Mouse (Mus musculus) liver, embryonic 15.5 days (tissue): Measurements from ENCODE around the gene Cdc27. TPM values are rescaled to one million over a fixed set of nuclear protein-coding genes. Genes with fewer than 3 reads are reported as not detected.

Source experiments
- ATAC-seq: fragments of 200-750 bp; cut with Nextera tagmentation; 2 replicates; pipeline ENCODE4 v1.8.0; 2017; ENCODE audit warnings: moderate number of reproducible peaks, mild to moderate bottlenecking, moderate library complexity; ENCODE audit not compliant: insufficient read depth
- H3K27ac ChIP-seq: fragments of 300-500 bp; sonication (generic); replicated peaks from 2 replicates; pipeline ENCODE4 v1.5.1; 2015; ENCODE audit warnings: mild to moderate bottlenecking, inconsistent platforms
- H3K27me3 ChIP-seq: fragments of 300-500 bp; sonication (generic); 2 replicates; pipeline ENCODE4 v1.6.1; 2015; ENCODE audit warnings: mild to moderate bottlenecking, inconsistent platforms
- H3K36me3 ChIP-seq: fragments of 300-500 bp; sonication (generic); replicated peaks from 2 replicates; pipeline ENCODE4 v1.6.1; 2015; ENCODE audit warnings: moderate library complexity, mild to moderate bottlenecking, inconsistent platforms
- H3K4me1 ChIP-seq: fragments of 300-500 bp; sonication (generic); replicated peaks from 2 replicates; pipeline ENCODE4 v1.6.1; 2015; ENCODE audit warnings: inconsistent platforms
- H3K4me2 ChIP-seq: fragments of 300-500 bp; sonication (generic); 2 replicates; pipeline ENCODE4 v1.6.1; 2015; ENCODE audit warnings: moderate library complexity, mild to moderate bottlenecking, inconsistent platforms
- H3K4me3 ChIP-seq: fragments of 300-500 bp; sonication (generic); replicated peaks from 2 replicates; pipeline ENCODE4 v1.5.1; 2015; ENCODE audit warnings: mild to moderate bottlenecking, inconsistent platforms
- H3K9ac ChIP-seq: fragments of 300-500 bp; sonication (generic); 2 replicates; pipeline ENCODE4 v1.6.1; 2015; ENCODE audit warnings: moderate library complexity, mild to moderate bottlenecking, inconsistent platforms
- H3K9me3 ChIP-seq: fragments of 300-500 bp; sonication (generic); replicated peaks from 2 replicates; pipeline ENCODE4 v1.6.1; 2016; ENCODE audit warnings: inconsistent platforms
- WGBS: fragments of 180-500 bp; shearing (Covaris S2); methylation state at CpG from one replicate; pipeline ENCODE4 v1.1.7; 2015; ENCODE audit warnings: mixed read lengths; ENCODE audit not compliant: insufficient replicate concordance; 5-methylcytosine and 5-hydroxymethylcytosine counted together
- polyA plus RNA-seq: library from polyadenylated mRNA; unstranded; fragments of >200 nt; fragmentation: Nextera tagmentation; extraction: Ambion mirVana; gene quantifications from 2 replicates; pipeline ENCODE4 v1.2.1, GENCODE M21; 2015

Gene Cdc27
- polyA plus RNA-seq, 1 experiment from 2014 or later: 19.4 TPM

GRCm38 (mm10) chr11:104568326-104568725 lies 17.9 kb upstream of the Cdc27 start:
- Histone ChIP-seq H3K27ac (no peak overlapping the region), H3K4me1 (peaks cover 10% of the 10 kb centered on the region), H3K36me3 (no peaks in the 10 kb centered on the region), H3K4me2 (no peak overlapping the region), H3K9ac (no peak overlapping the region), H3K9me3 (no peaks in the 10 kb centered on the region), H3K27me3 (peaks cover 25% of the 10 kb centered on the region), H3K4me3 (no peak overlapping the region)
- no peak for ATAC-seq
- 94% methylated on average over 4 of the region's 4 CpGs for WGBS

- Histone ChIP-seq H3K27ac (no peak overlapping the region), H3K9ac (no peak overlapping the region), H3K27me3 (peaks cover 20% of the 10 kb centered on the region), H3K9me3 (no peaks in the 10 kb centered on the region), H3K4me2 (no peak overlapping the region), H3K36me3 (no peaks in the 10 kb centered on the region), H3K4me3 (no peak overlapping the region), H3K4me1 (peaks cover 10% of the 10 kb centered on the region)
- 74% methylated on average over 9 of the region's 9 CpGs for WGBS
- no peak for ATAC-seq
These were observed 17.3 kb upstream of the Cdc27 start for GRCm38 (mm10) chr11:104567736-104568135.

GRCm38 (mm10) chr11:104566796-104567195 lies 16.4 kb upstream of the Cdc27 start:
- Histone ChIP-seq H3K27me3 (peaks cover 11% of the 10 kb centered on the region), H3K36me3 (no peaks in the 10 kb centered on the region), H3K4me2 (no peak overlapping the region), H3K4me1 (peaks cover 10% of the 10 kb centered on the region), H3K27ac (no peak overlapping the region), H3K9ac (no peak overlapping the region), H3K9me3 (no peaks in the 10 kb centered on the region), H3K4me3 (no peak overlapping the region)
- ATAC-seq: no peak
- 59% methylated on average over 2 of the region's 2 CpGs for WGBS

- Histone ChIP-seq H3K9me3 (no peaks in the 10 kb centered on the region), H3K27ac (no peak overlapping the region), H3K27me3 (peaks cover 5% of the 10 kb centered on the region), H3K9ac (no peak overlapping the region), H3K4me1 (peaks cover 6% of the 10 kb centered on the region), H3K4me3 (no peak overlapping the region), H3K36me3 (no peaks in the 10 kb centered on the region), H3K4me2 (no peak overlapping the region)
- WGBS: 63% methylated on average over 6 of the region's 6 CpGs
- ATAC-seq: no peak
These were observed 15.7 kb upstream of the Cdc27 start for GRCm38 (mm10) chr11:104566097-104566496.

GRCm38 (mm10) chr11:104565172-104565571 lies 14.8 kb upstream of the Cdc27 start:
- WGBS: 65% methylated on average over 9 of the region's 9 CpGs
- H3K4me2 ChIP-seq: no peak overlapping the region
- 0 out of 2 replicates have a peak, but pooled peaks cover 4% of the 10 kb centered on the region for H3K27me3 ChIP-seq
- no peak overlapping the region for H3K9ac ChIP-seq
- H3K36me3 ChIP-seq: no peaks in the 10 kb centered on the region
- no peaks in the 10 kb centered on the region for H3K9me3 ChIP-seq
- ATAC-seq: no peak
- no peak overlapping the region for H3K27ac ChIP-seq
- H3K4me3 ChIP-seq: no peak overlapping the region
- 0 out of 2 replicates have a peak, but pooled peaks cover 3% of the 10 kb centered on the region for H3K4me1 ChIP-seq

- Histone ChIP-seq H3K9me3 (no peaks in the 10 kb centered on the region), H3K4me2 (no peak overlapping the region), H3K9ac (no peak overlapping the region), H3K27ac (no peak overlapping the region), H3K27me3 (0 out of 2 replicates have a peak, but pooled peaks cover 4% of the 10 kb centered on the region), H3K4me1 (no peaks in the 10 kb centered on the region), H3K4me3 (no peak overlapping the region), H3K36me3 (no peaks in the 10 kb centered on the region)
- WGBS: 43% methylated on average over 1 of the region's 1 CpGs
- no peak for ATAC-seq
These were observed 13.1 kb upstream of the Cdc27 start for GRCm38 (mm10) chr11:104563496-104563895.

GRCm38 (mm10) chr11:104560971-104561370 lies 10.6 kb upstream of the Cdc27 start:
- no peak overlapping the region for H3K4me3 ChIP-seq
- no peak overlapping the region for H3K9ac ChIP-seq
- no peak for ATAC-seq
- H3K4me1 ChIP-seq: peaks cover 8% of the 10 kb centered on the region; the same call in 1 of the 2 replicates
- no peaks in the 10 kb centered on the region for H3K9me3 ChIP-seq
- no peak overlapping the region for H3K27ac ChIP-seq
- H3K27me3 ChIP-seq: 0 out of 2 replicates have a peak, but pooled peaks cover 4% of the 10 kb centered on the region
- WGBS: 48% methylated on average over 2 of the region's 2 CpGs
- no peaks in the 10 kb centered on the region for H3K36me3 ChIP-seq
- H3K4me2 ChIP-seq: no peak overlapping the region

- no peak overlapping the region for H3K27ac ChIP-seq
- 56% methylated on average over 4 of the region's 4 CpGs for WGBS
- no peak overlapping the region for H3K4me3 ChIP-seq
- no peak for ATAC-seq
- H3K4me2 ChIP-seq: no peak overlapping the region
- H3K9me3 ChIP-seq: no peaks in the 10 kb centered on the region
- H3K9ac ChIP-seq: no peak overlapping the region
- peaks cover 12% of the 10 kb centered on the region; the same call in 1 of the 2 replicates for H3K4me1 ChIP-seq
- no peaks in the 10 kb centered on the region for H3K36me3 ChIP-seq
- 0 out of 2 replicates have a peak, but pooled peaks cover 4% of the 10 kb centered on the region for H3K27me3 ChIP-seq
These were observed 8.4 kb upstream of the Cdc27 start for GRCm38 (mm10) chr11:104558651-104559403.

GRCm38 (mm10) chr11:104558065-104558464 lies 7.6 kb upstream of the Cdc27 start:
- no peaks in the 10 kb centered on the region for H3K27me3 ChIP-seq
- H3K4me3 ChIP-seq: no peak overlapping the region
- H3K4me1 ChIP-seq: peaks cover 12% of the 10 kb centered on the region; the same call in 1 of the 2 replicates
- H3K4me2 ChIP-seq: no peak overlapping the region
- no peak for ATAC-seq
- WGBS: 41% methylated on average over 4 of the region's 4 CpGs
- H3K9me3 ChIP-seq: no peaks in the 10 kb centered on the region
- H3K9ac ChIP-seq: no peak overlapping the region
- no peak overlapping the region for H3K27ac ChIP-seq
- H3K36me3 ChIP-seq: no peaks in the 10 kb centered on the region

- Histone ChIP-seq H3K4me3 (peak overlapping the region; percentile 98), H3K27me3 (no peaks in the 10 kb centered on the region), H3K4me1 (peaks cover 44% of the 10 kb centered on the region), H3K27ac (peak overlapping the region; percentile 90), H3K36me3 (peaks cover 15% of the 10 kb centered on the region), H3K4me2 (peak overlapping the region; percentile 76), H3K9ac (peak overlapping the region; percentile 99), H3K9me3 (no peaks in the 10 kb centered on the region)
- peak; percentile 78 for ATAC-seq
- WGBS: under 1% methylated on average over 53 of the region's 53 CpGs
These were observed 698 bp downstream of the Cdc27 start for GRCm38 (mm10) chr11:104549438-104550405.

- no peak for ATAC-seq
- H3K4me3 ChIP-seq: no peak overlapping the region
- peak overlapping the region; percentile 6; the same call in 1 of the 2 replicates for H3K4me2 ChIP-seq
- peaks cover 15% of the 10 kb centered on the region for H3K36me3 ChIP-seq
- H3K9me3 ChIP-seq: no peaks in the 10 kb centered on the region
- peaks cover 60% of the 10 kb centered on the region for H3K4me1 ChIP-seq
- WGBS: 45% methylated on average over 3 of the region's 3 CpGs
- H3K9ac ChIP-seq: no peak overlapping the region
- H3K27ac ChIP-seq: no peak overlapping the region; the same call in 1 of the 2 replicates
- H3K27me3 ChIP-seq: no peaks in the 10 kb centered on the region
These were observed 2.9 kb downstream of the Cdc27 start for GRCm38 (mm10) chr11:104547502-104547901.
